Mouse (Mus musculus) stomach, embryonic 15.5 days (tissue): Measurements from ENCODE around the gene Gm20388. TPM values are rescaled to one million over a fixed set of nuclear protein-coding genes. Genes with fewer than 3 reads are reported as not detected.
A peak's percentile ranks its signal among the peaks of the same experiment; 100 is the strongest.

Experiments used
- ATAC-seq: fragments of 200-750 bp; cut with Nextera tagmentation; 2 replicates; pipeline ENCODE4 v1.8.0; 2017; ENCODE audit warnings: low read depth, moderate number of reproducible peaks, moderate TSS enrichment; ENCODE audit not compliant: insufficient read depth, low FRiP score
- H3K27ac ChIP-seq: fragments of 300-500 bp; sonication (generic); 2 replicates; pipeline ENCODE4 v1.5.1; 2015; ENCODE audit warnings: mild to moderate bottlenecking, inconsistent platforms
- H3K27me3 ChIP-seq: fragments of 300-500 bp; sonication (generic); replicated peaks from 2 replicates; pipeline ENCODE4 v1.6.1; 2015; ENCODE audit warnings: inconsistent platforms
- H3K36me3 ChIP-seq: fragments of 300-500 bp; sonication (generic); 2 replicates; pipeline ENCODE4 v1.6.1; 2015; ENCODE audit warnings: inconsistent platforms
- H3K4me1 ChIP-seq: fragments of 300-500 bp; sonication (generic); 2 replicates; pipeline ENCODE4 v1.6.1; 2015; ENCODE audit warnings: inconsistent platforms
- H3K4me2 ChIP-seq: fragments of 300-500 bp; sonication (generic); 2 replicates; pipeline ENCODE4 v1.6.1; 2015; ENCODE audit warnings: mild to moderate bottlenecking, inconsistent platforms
- H3K4me3 ChIP-seq: fragments of 300-500 bp; sonication (generic); replicated peaks from 2 replicates; pipeline ENCODE4 v1.5.1; 2015; ENCODE audit warnings: inconsistent platforms
- H3K9ac ChIP-seq: fragments of 300-500 bp; sonication (generic); 2 replicates; pipeline ENCODE4 v1.6.1; 2015; ENCODE audit warnings: inconsistent platforms
- H3K9me3 ChIP-seq: fragments of 300-500 bp; sonication (generic); 2 replicates; pipeline ENCODE4 v1.6.1; 2016; ENCODE audit warnings: inconsistent platforms
- WGBS: fragments of 180-500 bp; shearing (Covaris S2); methylation state at CpG from one replicate; pipeline ENCODE4 v1.1.7; 2015; 5-methylcytosine and 5-hydroxymethylcytosine counted together
- polyA plus RNA-seq: library from polyadenylated mRNA; unstranded; fragments of >200 nt; fragmentation: Nextera tagmentation; extraction: Ambion mirVana; gene quantifications from 2 replicates; pipeline ENCODE4 v1.2.1, GENCODE M21; 2015

Gm20388 gene
- polyA plus RNA-seq, 1 experiment from 2014 or later = not detected

- Histone ChIP-seq H3K36me3 (no peaks in the 10 kb centered on the region), H3K4me3 (no peak overlapping the region), H3K4me2 (no peak overlapping the region), H3K27ac (no peak overlapping the region), H3K9ac (no peak overlapping the region), H3K9me3 (no peaks in the 10 kb centered on the region), H3K4me1 (peaks cover 33% of the 10 kb centered on the region), H3K27me3 (no peaks in the 10 kb centered on the region)
- ATAC-seq = no peak
- 75% methylated on average over 6 of the region's 6 CpGs for WGBS
These were observed 4328.7 kb downstream of the Gm20388 start for GRCm38 (mm10) chr8:124239350-124239749.

GRCm38 (mm10) chr8:124240932-124241331, 4330.3 kb downstream of the Gm20388 start:
- Histone ChIP-seq H3K27me3 (no peaks in the 10 kb centered on the region), H3K4me2 (no peak overlapping the region), H3K4me1 (peaks cover 31% of the 10 kb centered on the region), H3K9ac (no peak overlapping the region), H3K36me3 (no peaks in the 10 kb centered on the region), H3K9me3 (no peaks in the 10 kb centered on the region), H3K27ac (no peak overlapping the region; the same call in 1 of the 2 replicates), H3K4me3 (no peak overlapping the region)
- no peak for ATAC-seq
- 41% methylated on average over 8 of the region's 8 CpGs for WGBS

- Histone ChIP-seq H3K27ac (peak overlapping the region; percentile 46; the same call in 1 of the 2 replicates), H3K27me3 (no peaks in the 10 kb centered on the region), H3K36me3 (no peaks in the 10 kb centered on the region), H3K9ac (no peak overlapping the region), H3K4me3 (no peak overlapping the region), H3K9me3 (no peaks in the 10 kb centered on the region), H3K4me1 (peaks cover 31% of the 10 kb centered on the region), H3K4me2 (no peak overlapping the region)
- 48% methylated on average over 6 of the region's 6 CpGs for WGBS
- no peak for ATAC-seq
These were observed 4331.6 kb downstream of the Gm20388 start for GRCm38 (mm10) chr8:124242208-124242607.

GRCm38 (mm10) chr8:124242913-124243312, 4332.3 kb downstream of the Gm20388 start:
- Histone ChIP-seq H3K27me3 (no peaks in the 10 kb centered on the region), H3K9ac (no peak overlapping the region), H3K4me3 (no peak overlapping the region), H3K9me3 (no peaks in the 10 kb centered on the region), H3K27ac (no peak overlapping the region), H3K36me3 (no peaks in the 10 kb centered on the region; the same call in 1 of the 2 replicates), H3K4me2 (no peak overlapping the region), H3K4me1 (peaks cover 31% of the 10 kb centered on the region)
- no peak for ATAC-seq
- WGBS = 84% methylated on average over 5 of the region's 5 CpGs

GRCm38 (mm10) chr8:124247581-124247980, 4336.9 kb downstream of the Gm20388 start:
- H3K27ac ChIP-seq = no peak overlapping the region
- H3K9me3 ChIP-seq = no peaks in the 10 kb centered on the region
- H3K4me3 ChIP-seq = no peak overlapping the region
- H3K36me3 ChIP-seq = no peaks in the 10 kb centered on the region; the same call in 1 of the 2 replicates
- no peak overlapping the region for H3K4me2 ChIP-seq
- no peaks in the 10 kb centered on the region for H3K27me3 ChIP-seq
- peaks cover 27% of the 10 kb centered on the region for H3K4me1 ChIP-seq
- ATAC-seq = no peak
- 78% methylated on average over 6 of the region's 6 CpGs for WGBS
- H3K9ac ChIP-seq = no peak overlapping the region

- H3K27me3 ChIP-seq = no peaks in the 10 kb centered on the region
- H3K4me1 ChIP-seq = peaks cover 30% of the 10 kb centered on the region
- no peaks in the 10 kb centered on the region for H3K9me3 ChIP-seq
- WGBS = 78% methylated on average over 6 of the region's 6 CpGs
- peak; percentile 60 for ATAC-seq
- no peak overlapping the region for H3K27ac ChIP-seq
- no peak overlapping the region for H3K9ac ChIP-seq
- no peak overlapping the region for H3K4me3 ChIP-seq
- no peak overlapping the region for H3K4me2 ChIP-seq
- no peaks in the 10 kb centered on the region; the same call in 1 of the 2 replicates for H3K36me3 ChIP-seq
These were observed 4338.0 kb downstream of the Gm20388 start for GRCm38 (mm10) chr8:124248688-124249087.

- Histone ChIP-seq H3K4me3 (no peak overlapping the region), H3K9ac (no peak overlapping the region), H3K27ac (no peak overlapping the region), H3K4me2 (no peak overlapping the region), H3K27me3 (no peaks in the 10 kb centered on the region), H3K4me1 (peaks cover 37% of the 10 kb centered on the region), H3K9me3 (no peaks in the 10 kb centered on the region), H3K36me3 (no peaks in the 10 kb centered on the region; the same call in 1 of the 2 replicates)
- peak; percentile 62; the same call in 1 of the 2 replicates for ATAC-seq
- 18% methylated on average over 3 of the region's 3 CpGs for WGBS
These were observed 4339.6 kb downstream of the Gm20388 start for GRCm38 (mm10) chr8:124250255-124250654.

GRCm38 (mm10) chr8:124250785-124251184, 4340.1 kb downstream of the Gm20388 start:
- ATAC-seq = no peak
- no peak overlapping the region for H3K9ac ChIP-seq
- no peaks in the 10 kb centered on the region for H3K27me3 ChIP-seq
- H3K4me3 ChIP-seq = no peak overlapping the region
- H3K27ac ChIP-seq = no peak overlapping the region
- H3K4me2 ChIP-seq = no peak overlapping the region
- WGBS = 15% methylated on average over 4 of the region's 4 CpGs
- peaks cover 38% of the 10 kb centered on the region for H3K4me1 ChIP-seq
- no peaks in the 10 kb centered on the region for H3K9me3 ChIP-seq
- no peaks in the 10 kb centered on the region; the same call in 1 of the 2 replicates for H3K36me3 ChIP-seq

GRCm38 (mm10) chr8:124252533-124252950, 4341.9 kb downstream of the Gm20388 start:
- Histone ChIP-seq H3K9ac (no peak overlapping the region), H3K4me3 (no peak overlapping the region), H3K4me1 (peaks cover 56% of the 10 kb centered on the region), H3K4me2 (no peak overlapping the region), H3K9me3 (no peaks in the 10 kb centered on the region), H3K27me3 (no peaks in the 10 kb centered on the region), H3K27ac (0 out of 2 replicates have a peak overlapping the region, but pooled peaks have one; percentile 53), H3K36me3 (no peaks in the 10 kb centered on the region; the same call in 1 of the 2 replicates)
- WGBS = 69% methylated on average over 5 of the region's 5 CpGs
- ATAC-seq = no peak

- WGBS = 69% methylated on average over 6 of the region's 6 CpGs
- peaks cover 55% of the 10 kb centered on the region for H3K4me1 ChIP-seq
- H3K9ac ChIP-seq = no peak overlapping the region
- H3K9me3 ChIP-seq = no peaks in the 10 kb centered on the region
- H3K36me3 ChIP-seq = no peaks in the 10 kb centered on the region
- H3K27ac ChIP-seq = no peak overlapping the region
- ATAC-seq = no peak
- H3K27me3 ChIP-seq = no peaks in the 10 kb centered on the region
- H3K4me3 ChIP-seq = no peak overlapping the region
- H3K4me2 ChIP-seq = no peak overlapping the region
These were observed 4343.3 kb downstream of the Gm20388 start for GRCm38 (mm10) chr8:124253939-124254338.

GRCm38 (mm10) chr8:124256841-124257240, 4346.2 kb downstream of the Gm20388 start:
- Histone ChIP-seq H3K9ac (no peak overlapping the region), H3K4me1 (peaks cover 45% of the 10 kb centered on the region), H3K9me3 (no peaks in the 10 kb centered on the region), H3K4me2 (no peak overlapping the region), H3K27me3 (no peaks in the 10 kb centered on the region), H3K36me3 (no peaks in the 10 kb centered on the region), H3K4me3 (no peak overlapping the region), H3K27ac (peak overlapping the region; percentile 64)
- 0 out of 2 replicates have a peak, but pooled peaks have one; percentile 11 for ATAC-seq
- 72% methylated on average over 9 of the region's 9 CpGs for WGBS

- Histone ChIP-seq H3K27me3 (no peaks in the 10 kb centered on the region), H3K27ac (peak overlapping the region; percentile 64), H3K4me2 (no peak overlapping the region), H3K36me3 (no peaks in the 10 kb centered on the region), H3K9me3 (no peaks in the 10 kb centered on the region), H3K9ac (no peak overlapping the region), H3K4me1 (peaks cover 40% of the 10 kb centered on the region), H3K4me3 (no peak overlapping the region)
- WGBS = 38% methylated on average over 10 of the region's 10 CpGs
- 0 out of 2 replicates have a peak, but pooled peaks have one; percentile 29 for ATAC-seq
These were observed 4346.7 kb downstream of the Gm20388 start for GRCm38 (mm10) chr8:124257363-124257762.

- H3K4me3 ChIP-seq = no peak overlapping the region
- H3K27ac ChIP-seq = no peak overlapping the region
- H3K4me1 ChIP-seq = peaks cover 33% of the 10 kb centered on the region
- no peaks in the 10 kb centered on the region for H3K9me3 ChIP-seq
- no peak overlapping the region for H3K9ac ChIP-seq
- ATAC-seq = no peak
- H3K4me2 ChIP-seq = no peak overlapping the region
- no peaks in the 10 kb centered on the region for H3K36me3 ChIP-seq
- WGBS = 83% methylated on average over 4 of the region's 4 CpGs
- no peaks in the 10 kb centered on the region for H3K27me3 ChIP-seq
These were observed 4348.5 kb downstream of the Gm20388 start for GRCm38 (mm10) chr8:124259146-124259545.
